Mouse (Mus musculus): ENCODE results near the gene Raet1e.
"Not testable (repeated sequence)": the region's sequence is repeated elsewhere in the genome, so short reads cannot be mapped to it uniquely, and the experiment has no call there.

GRCm38 (mm10) chr10:22151056-22151862 is 7.1 kb upstream of the Raet1e start:
- not testable (repeated sequence) for TF ChIP-seq CTCF (IDR thresholded peaks at IDR 0.05; ENCODE audit: low read depth, low read length); TAL1 (conservative IDR thresholded peaks at IDR 0.05; ENCODE audit: low read depth, low read length); GATA1 (IDR thresholded peaks at IDR 0.05; ENCODE audit: borderline replicate concordance, low read length)
